In the genomic region with DNA sequence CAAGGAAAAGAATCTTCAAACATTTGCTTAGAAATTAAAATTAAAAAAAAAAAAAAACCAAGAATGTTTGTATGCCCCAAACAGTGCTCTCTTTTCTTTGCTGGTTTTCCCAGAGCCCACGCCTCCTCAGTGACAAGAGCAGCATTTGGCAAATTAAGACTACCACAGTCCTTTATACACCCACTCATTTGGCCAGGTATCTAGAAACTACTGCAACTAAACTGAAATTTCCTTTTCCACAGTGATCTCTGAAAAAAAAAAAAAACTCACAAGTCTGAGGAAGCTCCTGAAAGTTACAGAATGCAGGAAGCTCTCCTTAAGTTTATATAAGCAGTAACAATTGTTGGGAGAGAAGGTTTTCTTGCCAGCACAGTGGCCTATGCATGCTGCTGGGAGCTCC, we compare ENCODE assay signal across 28 mouse cellular contexts.
"Had no signal": no experiment of that assay in that cellular context is flagged by ENCODE, and none has a peak within 500 bp of the region (broad histone marks: within the 10 kb centered on the region; RNA-seq: fewer than 3 reads in every experiment).

No protein-coding gene starts in this region.

- H3K4me2 ChIP-seq: embryonic facial prominence, embryonic 12.5 days; embryonic facial prominence, embryonic 13.5 days; embryonic facial prominence, embryonic 15.5 days; forebrain, embryonic 12.5 days; forebrain, embryonic 13.5 days; forebrain, embryonic 15.5 days had no signal

- DNase-seq: cerebellum, adult 8-10 months; cerebellum, adult 9-10 months; cerebellum, adult 9-11 months; cerebellum, postnatal 10 days; cerebellum, postnatal 14 days; cerebellum, postnatal 25 days; cerebellum, postnatal 36 days; embryo, embryonic 11 days; forebrain, postnatal 0 days; gastrocnemius, adult 2 months; gastrocnemius, postnatal 10 days; gastrocnemius, postnatal 14 days; gastrocnemius, postnatal 25 days; gastrocnemius, postnatal 36 days; heart, adult 11 months; heart, adult 18-20 months; heart, adult 2 months had no signal

- ATAC-seq: forebrain, embryonic 13.5 days; forebrain, embryonic 14.5 days; forebrain, embryonic 15.5 days; forebrain, embryonic 16.5 days; forebrain, postnatal 0 days had no signal

- H3K27ac ChIP-seq: embryonic facial prominence, embryonic 10.5 days; embryonic facial prominence, embryonic 12.5 days; embryonic facial prominence, embryonic 13.5 days; embryonic facial prominence, embryonic 15.5 days; forebrain, embryonic 10.5 days; forebrain, embryonic 12.5 days; forebrain, embryonic 13.5 days; forebrain, embryonic 15.5 days; gastrocnemius, adult 2 months; heart, adult 2 months had no signal

- H3K4me1 ChIP-seq: embryonic facial prominence, embryonic 10.5 days; embryonic facial prominence, embryonic 12.5 days; embryonic facial prominence, embryonic 13.5 days; embryonic facial prominence, embryonic 15.5 days; forebrain, embryonic 10.5 days; forebrain, embryonic 12.5 days; forebrain, embryonic 13.5 days; forebrain, embryonic 15.5 days had no signal

- H3K27me3 ChIP-seq: embryonic facial prominence, embryonic 12.5 days; embryonic facial prominence, embryonic 13.5 days; embryonic facial prominence, embryonic 15.5 days; forebrain, embryonic 12.5 days; forebrain, embryonic 13.5 days; forebrain, embryonic 15.5 days had no signal

- H3K9ac ChIP-seq: embryonic facial prominence, embryonic 12.5 days; embryonic facial prominence, embryonic 13.5 days; embryonic facial prominence, embryonic 15.5 days; forebrain, embryonic 12.5 days; forebrain, embryonic 13.5 days; forebrain, embryonic 15.5 days; forebrain, postnatal 0 days had no signal

- H3K36me3 ChIP-seq: embryonic facial prominence, embryonic 10.5 days; embryonic facial prominence, embryonic 12.5 days; embryonic facial prominence, embryonic 13.5 days; embryonic facial prominence, embryonic 15.5 days; forebrain, embryonic 10.5 days; forebrain, embryonic 12.5 days; forebrain, embryonic 15.5 days had no signal

- H3K4me3 ChIP-seq: embryonic facial prominence, embryonic 10.5 days; embryonic facial prominence, embryonic 12.5 days; embryonic facial prominence, embryonic 13.5 days; embryonic facial prominence, embryonic 15.5 days; erythroblast, embryonic 14.5 days; forebrain, embryonic 10.5 days; forebrain, embryonic 12.5 days; forebrain, embryonic 13.5 days; forebrain, embryonic 15.5 days; gastrocnemius, adult 2 months; heart, adult 2 months had no signal

- H3K9me3 ChIP-seq: embryonic facial prominence, embryonic 10.5 days; embryonic facial prominence, embryonic 12.5 days; embryonic facial prominence, embryonic 13.5 days; embryonic facial prominence, embryonic 15.5 days; forebrain, embryonic 10.5 days; forebrain, embryonic 12.5 days; forebrain, embryonic 13.5 days; forebrain, embryonic 15.5 days had no signal
